Mouse (Mus musculus) thymus, postnatal 36 days (tissue): ENCODE results near the gene Ppm1m.

ENCODE experiments used
- DNase-seq, 2 experiments: peaks; one replicate each; pipeline ENCODE4 v3.0.0; 2022; ENCODE audit warnings: mixed read lengths in 2 of 2

The Ppm1m gene

GRCm38 (mm10) chr9:106199535-106200272, at the start of gene Ppm1m:
TSS of gene Ppm1m (minus strand) at chr9:106199746.
- DNase-seq: no peak

DNA sequence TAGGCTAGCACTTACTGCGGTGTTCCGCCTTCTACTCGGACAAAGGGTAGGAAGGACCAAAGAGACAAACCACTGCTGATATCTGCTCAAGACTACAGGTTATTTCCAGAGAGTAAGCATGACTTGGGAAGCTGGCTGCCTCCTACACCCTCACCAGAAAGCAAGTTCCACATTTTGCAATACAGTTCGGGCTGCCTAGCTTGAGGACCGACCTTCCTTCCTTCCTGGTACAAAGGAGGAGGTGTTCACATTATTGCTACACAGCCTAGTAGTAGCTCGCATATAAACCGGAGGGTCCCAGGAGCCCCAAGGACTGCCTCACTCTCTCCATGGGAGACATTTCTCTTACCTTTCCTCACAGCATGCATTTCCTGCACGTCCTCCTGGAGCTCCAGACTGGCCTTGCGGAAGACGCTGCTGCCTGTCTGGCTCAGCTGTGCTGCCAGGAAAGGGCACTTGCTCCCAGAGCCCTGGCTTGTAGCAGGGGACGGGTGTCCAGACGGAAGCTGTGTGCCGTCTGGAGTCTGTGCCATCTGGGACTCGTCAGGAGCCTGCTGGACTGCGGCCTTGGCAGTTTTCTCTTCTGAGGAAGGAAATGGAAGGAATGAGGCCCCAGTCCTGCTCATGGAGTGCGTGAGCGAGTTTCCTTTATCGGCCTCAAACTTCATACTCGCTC, 43.4 kb upstream of the Ppm1m start:
- DNase-seq: no peak

GRCm38 (mm10) chr9:106241541-106242164, 42.1 kb upstream of the Ppm1m start:
- no peak for DNase-seq

DNA sequence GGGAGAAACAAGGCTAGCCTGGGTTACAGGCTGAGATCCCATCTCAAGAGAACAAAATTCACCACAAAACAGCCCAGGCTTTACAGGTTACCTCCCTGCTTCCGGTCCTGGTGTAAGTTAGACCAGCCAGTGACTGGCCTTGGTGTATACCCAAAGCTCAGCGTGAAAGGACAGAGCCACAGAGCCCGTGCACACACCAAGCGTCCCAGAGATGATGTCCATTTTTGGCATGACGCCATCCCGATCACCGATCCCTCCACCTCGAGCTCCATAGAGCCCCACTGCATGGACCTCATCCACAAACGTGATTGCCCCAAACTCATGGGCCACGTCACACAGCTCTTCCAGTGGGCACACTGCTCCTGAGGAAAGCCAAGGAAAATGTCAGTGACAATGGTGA, 38.3 kb upstream of the Ppm1m start:
- no peak for DNase-seq

- DNase-seq: no peak
Measured at GRCm38 (mm10) chr9:106237401-106237800, 37.9 kb upstream of the Ppm1m start.

GRCm38 (mm10) chr9:106236818-106237211, 37.3 kb upstream of the Ppm1m start:
- no peak for DNase-seq

- DNase-seq: no peak
Measured at GRCm38 (mm10) chr9:106236156-106236817, 36.7 kb upstream of the Ppm1m start.

- DNase-seq: no peak
Measured at GRCm38 (mm10) chr9:106235194-106235830, 35.8 kb upstream of the Ppm1m start.

DNA sequence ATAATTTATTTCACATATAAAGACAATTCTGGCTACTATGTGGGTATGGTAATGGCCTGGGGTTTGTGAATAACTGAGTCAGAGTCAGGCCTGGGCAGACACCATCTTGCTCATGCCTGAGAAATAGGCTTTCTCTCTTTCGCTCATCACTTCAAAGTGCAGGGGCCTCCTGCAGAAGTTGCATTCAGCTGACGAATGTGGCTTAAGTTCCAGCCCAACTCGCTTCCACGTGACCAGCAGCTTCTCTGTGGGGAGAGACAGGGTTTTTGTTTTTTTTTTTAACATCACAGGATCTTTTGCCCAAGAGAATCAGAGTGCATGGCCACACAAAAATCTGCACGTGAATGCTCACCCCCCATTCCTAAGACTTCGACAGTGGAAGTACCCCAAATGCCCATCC, 34.4 kb upstream of the Ppm1m start:
- DNase-seq: no peak

GRCm38 (mm10) chr9:106232956-106233355, 33.4 kb upstream of the Ppm1m start:
- DNase-seq: no peak

- DNase-seq: no peak
Measured at GRCm38 (mm10) chr9:106231816-106232215, 32.3 kb upstream of the Ppm1m start.

- no peak for DNase-seq
Measured at GRCm38 (mm10) chr9:106231220-106231619, 31.7 kb upstream of the Ppm1m start.

GRCm38 (mm10) chr9:106230734-106231106, 31.2 kb upstream of the Ppm1m start:
- no peak for DNase-seq

DNA sequence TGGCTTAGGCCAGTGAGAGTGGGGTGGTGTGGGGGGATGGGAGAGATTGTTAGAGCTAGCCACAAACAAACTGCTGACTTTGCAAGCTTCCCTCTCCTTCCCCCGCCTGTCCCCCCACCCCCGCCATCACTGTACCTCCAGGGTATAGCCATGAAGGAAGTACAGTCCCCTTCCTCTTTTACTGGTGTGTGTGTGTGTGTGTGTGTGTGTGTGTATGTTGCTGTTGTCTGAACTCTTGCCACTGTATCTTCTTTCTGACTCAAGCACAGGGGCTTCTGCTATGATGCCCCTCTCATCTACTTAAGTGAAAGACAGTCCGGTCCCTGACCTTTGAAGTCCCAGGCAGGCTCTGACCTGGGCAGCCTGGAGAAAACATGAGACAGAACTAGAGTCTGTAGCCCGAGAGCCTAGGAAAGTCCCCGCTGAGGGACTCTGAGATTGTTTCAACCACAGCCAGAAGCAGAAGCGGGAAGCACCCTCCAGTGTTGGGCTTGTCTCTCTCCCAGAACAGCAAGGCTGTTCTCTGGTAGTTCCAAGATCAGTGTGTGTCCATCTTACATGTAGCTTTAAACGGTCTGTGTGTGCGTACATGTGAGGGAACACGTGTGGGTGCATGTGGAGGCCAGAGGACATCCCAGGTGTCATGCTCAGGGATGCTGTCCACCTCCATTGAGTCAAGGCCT, 30.6 kb upstream of the Ppm1m start:
- no peak for DNase-seq

DNA sequence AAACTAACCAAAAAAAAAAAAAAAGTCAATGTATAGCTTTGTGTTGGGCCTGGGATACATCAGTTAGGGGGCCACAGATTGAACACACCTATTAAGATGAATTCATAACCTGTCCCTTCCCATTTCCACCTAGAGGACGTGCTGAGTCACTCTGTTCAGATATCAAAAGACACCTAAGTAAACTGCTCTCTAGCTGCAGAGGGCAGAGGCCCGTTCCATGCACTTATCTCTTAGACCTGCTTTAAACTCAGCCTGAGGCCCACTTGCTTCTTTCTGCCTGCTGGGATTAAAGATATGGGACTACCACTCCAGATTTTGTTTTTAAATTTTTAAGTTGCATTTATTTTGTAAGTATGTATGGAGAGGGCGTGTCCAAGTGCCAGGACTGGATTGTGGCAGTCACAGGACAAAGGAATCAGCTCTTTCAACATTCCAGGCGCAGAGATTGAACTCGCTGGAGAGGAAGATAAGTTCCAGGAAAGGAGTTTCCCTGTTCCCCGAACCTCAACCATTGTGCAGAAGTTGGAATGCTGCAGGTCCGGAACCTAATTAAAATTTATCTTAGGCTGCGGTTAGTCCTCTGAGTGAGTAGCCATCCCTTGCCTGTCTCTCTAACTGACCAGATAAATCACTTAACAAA, 28.4 kb upstream of the Ppm1m start:
- no peak for DNase-seq

GRCm38 (mm10) chr9:106226151-106226682, 26.7 kb upstream of the Ppm1m start:
- no peak for DNase-seq

DNA sequence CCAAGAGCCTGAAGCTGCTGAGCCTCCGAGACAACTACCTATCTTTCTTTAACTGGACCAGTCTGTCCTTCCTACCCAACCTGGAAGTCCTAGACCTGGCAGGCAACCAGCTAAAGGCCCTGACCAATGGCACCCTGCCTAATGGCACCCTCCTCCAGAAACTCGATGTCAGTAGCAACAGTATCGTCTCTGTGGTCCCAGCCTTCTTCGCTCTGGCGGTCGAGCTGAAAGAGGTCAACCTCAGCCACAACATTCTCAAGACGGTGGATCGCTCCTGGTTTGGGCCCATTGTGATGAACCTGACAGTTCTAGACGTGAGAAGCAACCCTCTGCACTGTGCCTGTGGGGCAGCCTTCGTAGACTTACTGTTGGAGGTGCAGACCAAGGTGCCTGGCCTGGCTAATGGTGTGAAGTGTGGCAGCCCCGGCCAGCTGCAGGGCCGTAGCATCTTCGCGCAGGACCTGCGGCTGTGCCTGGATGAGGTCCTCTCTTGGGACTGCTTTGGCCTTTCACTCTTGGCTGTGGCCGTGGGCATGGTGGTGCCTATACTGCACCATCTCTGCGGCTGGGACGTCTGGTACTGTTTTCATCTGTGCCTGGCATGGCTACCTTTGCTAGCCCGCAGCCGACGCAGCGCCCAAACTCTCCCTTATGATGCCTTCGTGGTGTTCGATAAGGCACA, 26.1 kb upstream of the Ppm1m start:
- DNase-seq: no peak

DNA sequence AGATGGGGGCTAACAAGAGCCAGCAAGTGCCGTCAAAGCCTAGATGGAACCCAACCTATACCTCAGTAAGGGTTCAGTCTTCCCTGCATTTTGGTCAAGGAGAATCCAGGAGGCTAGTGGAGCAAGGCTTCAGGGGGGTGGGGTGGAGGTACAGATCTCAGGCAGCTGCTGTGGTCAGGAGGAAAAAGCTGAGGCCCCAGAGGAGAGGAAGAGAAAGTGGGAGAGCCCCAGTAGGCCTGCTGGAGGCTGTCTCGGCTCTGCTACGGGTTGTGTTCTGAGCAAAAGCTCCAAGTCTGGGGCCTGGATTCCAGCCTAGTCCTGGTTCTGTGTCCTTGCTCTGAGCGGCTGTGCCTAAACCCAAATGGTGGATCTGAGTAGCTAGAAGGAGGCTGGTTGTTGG, 23.4 kb upstream of the Ppm1m start:
- DNase-seq: no peak

- no peak for DNase-seq
Measured at GRCm38 (mm10) chr9:106222261-106222851, 22.8 kb upstream of the Ppm1m start, which contains the start of gene Tlr9. TSS of gene Tlr9 (plus strand) at chr9:106222598.

- DNase-seq: no peak
Measured at GRCm38 (mm10) chr9:106220894-106221523, 21.5 kb upstream of the Ppm1m start.
